Comparison of ENCODE assay signal across 8 mouse cellular contexts in the genomic region with DNA sequence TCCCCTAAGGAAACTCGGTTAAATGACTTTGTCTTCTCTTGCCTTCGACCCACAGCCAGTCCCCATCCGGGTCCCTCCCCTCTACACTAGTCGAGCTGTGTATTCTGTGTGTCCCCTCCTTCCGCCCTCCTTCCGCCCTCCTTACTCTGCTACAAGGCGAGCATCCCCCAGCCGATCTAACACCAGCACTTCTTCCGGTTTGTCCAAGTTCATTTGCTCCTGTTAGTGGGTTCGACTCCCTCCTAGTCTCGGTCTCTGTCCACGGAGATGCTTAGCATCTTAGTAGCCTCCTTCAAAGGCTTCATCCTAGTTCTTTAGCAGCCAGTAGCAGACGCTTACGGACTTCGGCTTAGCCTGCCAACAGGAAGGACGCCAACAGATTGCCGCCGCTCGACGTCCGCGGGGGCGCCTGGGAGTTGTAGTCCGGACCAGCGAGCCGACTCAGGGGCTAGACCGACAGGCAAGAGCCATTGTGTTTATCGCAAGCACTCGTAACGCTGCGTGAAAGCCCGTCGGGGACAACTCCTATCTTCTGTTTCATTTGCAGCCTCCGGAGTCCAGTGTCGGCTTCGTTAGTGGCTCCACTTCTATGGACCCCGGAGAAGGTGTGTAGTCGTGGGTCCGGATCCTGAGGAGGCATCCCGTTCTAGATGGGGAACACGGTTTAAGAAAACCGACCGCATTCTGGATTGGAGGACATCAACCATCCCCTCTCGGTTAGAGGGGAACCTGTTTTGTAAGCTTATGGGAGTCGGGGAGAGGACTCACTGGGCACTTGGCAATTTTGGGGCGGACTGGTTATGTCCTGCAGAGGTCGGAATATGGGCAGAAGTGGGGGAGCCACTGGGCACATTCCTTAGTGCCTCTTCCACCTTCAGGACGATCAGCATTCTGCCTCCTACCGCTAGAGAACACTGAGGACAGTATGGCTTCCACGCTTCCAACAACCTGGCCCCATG. TPM values are rescaled to one million over a fixed set of nuclear protein-coding genes. Genes with fewer than 3 reads are reported as not detected.
A peak's percentile ranks its signal among the peaks of the same experiment; 100 is the strongest.
DNase-seq lines count a peak whose midpoint lies in the region; ATAC-seq lines count a peak whose summit lies in the region.

A gene (plus strand): TSS at position 432 of the 959 bp plus-strand sequence.

- H3K4me2 ChIP-seq in lung, embryonic 16.5 days (ENCODE audit: low read depth, low read length), result peak within 1 kb of the TSS; percentile 61

- no peaks in the 10 kb centered on the region for H3K27me3 ChIP-seq in lung, embryonic 16.5 days (ENCODE audit: control insufficient read depth, insufficient read depth, low read depth, low read length)

- H3K4me1 ChIP-seq in lung, embryonic 16.5 days (replicated peaks; ENCODE audit: control insufficient read depth, insufficient read depth, low read length), result no peaks in the 10 kb centered on the region; the same call in none of the 2 replicates

- peaks cover 4% of the 10 kb centered on the region for H3K9me3 ChIP-seq in lung, embryonic 16.5 days (ENCODE audit: control insufficient read depth, low read length)

- under 1% methylated on average over 50 of the region's 50 CpGs for WGBS in lung, embryonic 16.5 days

- DNase-seq in MEL-GATA-1-ER (ENCODE audit: extremely low read depth, low read depth), result peak; percentile 86
- peak; percentile 92 for DNase-seq in cerebellum, adult 8-10 months
- peak; percentile 80 for DNase-seq in forelimb bud, embryonic 11.5 days (ENCODE audit: low read depth, low spot score)
- DNase-seq in layer of hippocampus, adult 9-10 months (ENCODE audit: low spot score), result peak; percentile 84
- DNase-seq in ovary, postnatal 10 days (ENCODE audit: low spot score), result peak; percentile 80
- DNase-seq in thymus, postnatal 10 days (ENCODE audit: low spot score in 2 of 2), result peak; percentile 89 to 90

- peak; percentile 98 to 99 for ATAC-seq in hematopoietic stem cell, adult 5-6 weeks (replicated peaks in 1 of 2; ENCODE audit: insufficient read depth in 1 of 2, low FRiP score in 2 of 2, low TSS enrichment in 1 of 2, low read depth in 1 of 2, poor library complexity in 2 of 2, severe bottlenecking in 2 of 2)
- ATAC-seq in lung, embryonic 16.5 days (ENCODE audit: low read depth), result peak; percentile 99

- 0 out of 2 replicates have a peak, but pooled peaks cover 2% of the 10 kb centered on the region for H3K36me3 ChIP-seq in lung, embryonic 16.5 days (ENCODE audit: control insufficient read depth, insufficient read depth, low read length)

- peak within 1 kb of the TSS; percentile 82 for H3K9ac ChIP-seq in lung, embryonic 16.5 days (ENCODE audit: low read length)

- H3K27ac ChIP-seq in lung, embryonic 16.5 days (ENCODE audit: low read length), result peak within 1 kb of the TSS; percentile 88

- H3K4me3 ChIP-seq in lung, embryonic 16.5 days (ENCODE audit: low read length), result peak within 1 kb of the TSS; percentile 70

RNA-seq across cellular contexts. Expression of the gene that starts here (rescaled TPM):
- total RNA-seq in hematopoietic stem cell, adult 5-6 weeks (2017), result 66.9 and 73.8 TPM in 2 replicates
- polyA plus RNA-seq in lung, embryonic 16.5 days (2015; fragmentation: Nextera tagmentation; extraction: Ambion mirVana), result 9.9 and 10.9 TPM in 2 replicates

Comparison
In these comparisons a context has a peak if more than half of its experiments do, and no peak if none do; other contexts are left out.
1. Peak in every context shown above with its lines: DNase-seq, ATAC-seq, H3K4me3 ChIP-seq and H3K27ac ChIP-seq.